Mouse (Mus musculus) CH12.LX (cell line): ENCODE results near the gene Glrx2. TPM values are rescaled to one million over a fixed set of nuclear protein-coding genes. Genes with fewer than 3 reads are reported as not detected.

Source experiments
- DNase-seq: peaks from one replicate; pipeline ENCODE4 v3.0.0-alpha.2; 2013; ENCODE audit errors: extremely low read depth
- H3K27ac ChIP-seq: 2 replicates; pipeline ENCODE4 v1.5.1; 2012; ENCODE audit warnings: low read depth, mild to moderate bottlenecking, control low read depth, moderate library complexity; ENCODE audit not compliant: insufficient read depth
- H3K27me3 ChIP-seq: replicated peaks from 2 replicates; pipeline ENCODE3; 2012; ENCODE audit warnings: inconsistent platforms
- H3K36me3 ChIP-seq, 2 experiments: replicated peaks in 1 of 2; 2 replicates each; pipeline versions ENCODE3 to v1.6.1; 2012; ENCODE audit warnings: inconsistent platforms in 1 of 2, low read length in 1 of 2, mild to moderate bottlenecking in 1 of 2, mixed read lengths in 1 of 2, moderate library complexity in 1 of 2; ENCODE audit not compliant: control insufficient read depth in 1 of 2, insufficient read depth in 1 of 2
- H3K4me1 ChIP-seq, 2 experiments: 2 replicates each; pipeline ENCODE4 v1.6.1; 2012; ENCODE audit warnings: inconsistent platforms in 1 of 2, moderate library complexity in 1 of 2; ENCODE audit not compliant: insufficient read depth in 2 of 2, control insufficient read depth in 1 of 2
- H3K4me2 ChIP-seq: 2 replicates; pipeline ENCODE4 v1.6.1; 2012; ENCODE audit warnings: low read depth, mild to moderate bottlenecking, control low read depth; ENCODE audit not compliant: poor library complexity, insufficient read depth, severe bottlenecking
- H3K4me3 ChIP-seq, 3 experiments: fragments of 150-350 bp in 1 of 3; sonication (generic) in 1 of 3; replicated peaks in 1 of 3; 2 replicates each; pipeline versions ENCODE3 to v1.5.1; 2011 to 2012; ENCODE audit warnings: low read depth in 2 of 3, low read length in 2 of 3, mild to moderate bottlenecking in 2 of 3, moderate library complexity in 2 of 3, control low read depth in 1 of 3, improper control_type of control experiment in 1 of 3, inconsistent platforms in 1 of 3, mixed read lengths in 1 of 3; ENCODE audit not compliant: poor library complexity in 1 of 3
- H3K79me2 ChIP-seq: replicated peaks from 2 replicates; pipeline ENCODE4 v1.6.1; 2012; ENCODE audit warnings: mild to moderate bottlenecking, moderate library complexity; ENCODE audit not compliant: control insufficient read depth, poor library complexity, insufficient read depth, severe bottlenecking; ENCODE audit errors: extremely low read depth
- H3K9ac ChIP-seq: 2 replicates; pipeline ENCODE4 v1.6.1; 2012; ENCODE audit warnings: low read depth, mild to moderate bottlenecking, control low read depth, moderate library complexity; ENCODE audit not compliant: insufficient read depth
- H3K9me3 ChIP-seq: replicated peaks from 2 replicates; pipeline ENCODE3; 2012; ENCODE audit warnings: low read length, inconsistent platforms, mixed read lengths
- BHLHE40 ChIP-seq: IDR thresholded peaks from 2 replicates; pipeline ENCODE4 v1.6.1; 2011; ENCODE audit warnings: mild to moderate bottlenecking, low read depth, low read length, improper control_type of control experiment
- CHD1 ChIP-seq: IDR thresholded peaks from 2 replicates; pipeline ENCODE4 v1.6.1; 2012; ENCODE audit warnings: low read depth, low read length, improper control_type of control experiment, inconsistent platforms
- CHD2 ChIP-seq: IDR thresholded peaks from 2 replicates; pipeline ENCODE4 v1.6.1; 2011; ENCODE audit warnings: low read length, improper control_type of control experiment
- CTCF ChIP-seq, 2 experiments: IDR thresholded peaks in 1 of 2; conservative IDR thresholded peaks in 1 of 2; 2 replicates each; pipeline ENCODE4 v1.5.1; 2011 to 2012; ENCODE audit warnings: low read depth in 2 of 2, low read length in 2 of 2, improper control_type of control experiment in 1 of 2, inconsistent platforms in 1 of 2, mild to moderate bottlenecking in 1 of 2, moderate library complexity in 1 of 2
- EP300 ChIP-seq: IDR thresholded peaks from 2 replicates; pipeline ENCODE4 v1.6.1; 2011; ENCODE audit warnings: low read length, improper control_type of control experiment
- ETS1 ChIP-seq: conservative IDR thresholded peaks from 2 replicates; pipeline ENCODE4 v1.6.1; 2012; ENCODE audit warnings: low read depth, mild to moderate bottlenecking, inconsistent platforms, low read length, improper control_type of control experiment, moderate library complexity
- GABPA ChIP-seq: IDR thresholded peaks from 2 replicates; pipeline ENCODE4 v1.6.1; 2012; ENCODE audit warnings: low read depth, low read length, improper control_type of control experiment, inconsistent platforms; ENCODE audit not compliant: insufficient replicate concordance
- HCFC1 ChIP-seq: IDR thresholded peaks from 2 replicates; pipeline ENCODE4 v1.6.1; 2012; ENCODE audit warnings: low read depth, mild to moderate bottlenecking, inconsistent platforms, low read length, improper control_type of control experiment
- IRF4 ChIP-seq: IDR thresholded peaks from 2 replicates; pipeline ENCODE4 v1.6.1; 2014; ENCODE audit warnings: low read depth, mild to moderate bottlenecking, inconsistent platforms, low read length, improper control_type of control experiment
- JUN ChIP-seq: IDR thresholded peaks from 2 replicates; pipeline ENCODE4 v1.6.1; 2011; ENCODE audit warnings: low read depth, mild to moderate bottlenecking, low read length, improper control_type of control experiment, moderate library complexity; ENCODE audit not compliant: insufficient read depth
- JUND ChIP-seq: conservative IDR thresholded peaks from 2 replicates; pipeline ENCODE4 v1.6.1; 2011; ENCODE audit warnings: low read depth, low read length, improper control_type of control experiment
- KAT2A ChIP-seq: IDR thresholded peaks from 2 replicates; pipeline ENCODE4 v1.6.1; 2012; ENCODE audit warnings: low read length, improper control_type of control experiment, inconsistent platforms; ENCODE audit not compliant: insufficient replicate concordance
- MAFK ChIP-seq: IDR thresholded peaks from 2 replicates; pipeline ENCODE4 v1.6.1; 2011; ENCODE audit warnings: low read length, improper control_type of control experiment; ENCODE audit not compliant: insufficient replicate concordance
- MAX ChIP-seq: IDR thresholded peaks from 2 replicates; pipeline ENCODE4 v1.6.1; 2011; ENCODE audit warnings: low read length, improper control_type of control experiment
- MAZ ChIP-seq: IDR thresholded peaks from 2 replicates; pipeline ENCODE4 v1.6.1; 2012; ENCODE audit warnings: low read depth, mild to moderate bottlenecking, inconsistent platforms, low read length, improper control_type of control experiment, moderate library complexity
- MEF2A ChIP-seq: IDR thresholded peaks from 2 replicates; pipeline ENCODE4 v1.6.1; 2014; ENCODE audit warnings: low read depth, mild to moderate bottlenecking, inconsistent platforms, low read length, improper control_type of control experiment, borderline replicate concordance
- MXI1 ChIP-seq: IDR thresholded peaks from 2 replicates; pipeline ENCODE4 v1.6.1; 2011; ENCODE audit warnings: mild to moderate bottlenecking, low read depth, low read length, improper control_type of control experiment
- MYC ChIP-seq: IDR thresholded peaks from 2 replicates; pipeline ENCODE4 v1.6.1; 2011; ENCODE audit warnings: low read depth, mild to moderate bottlenecking, improper control_type of control experiment, low read length
- NELFE ChIP-seq: IDR thresholded peaks from 2 replicates; pipeline ENCODE4 v1.6.1; 2011; ENCODE audit warnings: low read depth, low read length, improper control_type of control experiment
- NRF1 ChIP-seq: IDR thresholded peaks from 2 replicates; pipeline ENCODE4 v1.6.1; 2014; ENCODE audit warnings: low read depth, mild to moderate bottlenecking, inconsistent platforms, low read length, improper control_type of control experiment, moderate library complexity
- PAX5 ChIP-seq: IDR thresholded peaks from 2 replicates; pipeline ENCODE4 v1.6.1; 2012; ENCODE audit warnings: low read length, inconsistent platforms, mixed read lengths
- POLR2A ChIP-seq: IDR thresholded peaks from 2 replicates; pipeline ENCODE4 v1.6.1; 2011; ENCODE audit warnings: low read depth, mild to moderate bottlenecking, improper control_type of control experiment, low read length
- RCOR1 ChIP-seq: conservative IDR thresholded peaks from 2 replicates; pipeline ENCODE4 v1.6.1; 2012; ENCODE audit warnings: low read depth, mild to moderate bottlenecking, inconsistent platforms, low read length, improper control_type of control experiment
- SIN3A ChIP-seq: IDR thresholded peaks from 2 replicates; pipeline ENCODE4 v1.6.1; 2012; ENCODE audit warnings: low read length, improper control_type of control experiment, inconsistent platforms
- SMC3 ChIP-seq: IDR thresholded peaks from 2 replicates; pipeline ENCODE4 v1.6.1; 2011; ENCODE audit warnings: low read depth, low read length, improper control_type of control experiment
- TBP ChIP-seq: conservative IDR thresholded peaks from 2 replicates; pipeline ENCODE4 v1.6.1; 2011; ENCODE audit warnings: low read depth, low read length, improper control_type of control experiment
- TCF12 ChIP-seq: IDR thresholded peaks from 2 replicates; pipeline ENCODE4 v1.6.1; 2014; ENCODE audit warnings: low read depth, mild to moderate bottlenecking, inconsistent platforms, low read length, improper control_type of control experiment
- UBTF ChIP-seq: IDR thresholded peaks from 2 replicates; pipeline ENCODE4 v1.6.1; 2012; ENCODE audit warnings: low read depth, mild to moderate bottlenecking, inconsistent platforms, low read length, improper control_type of control experiment, moderate library complexity
- USF1 ChIP-seq: IDR thresholded peaks from 2 replicates; pipeline ENCODE4 v1.6.1; 2014; ENCODE audit warnings: low read depth, mild to moderate bottlenecking, inconsistent platforms, low read length, improper control_type of control experiment
- USF2 ChIP-seq: conservative IDR thresholded peaks from 2 replicates; pipeline ENCODE4 v1.6.1; 2011; ENCODE audit warnings: low read depth, low read length, improper control_type of control experiment
- ZC3H11A ChIP-seq: IDR thresholded peaks from 2 replicates; pipeline ENCODE4 v1.6.1; 2012; ENCODE audit warnings: low read depth, mild to moderate bottlenecking, inconsistent platforms, low read length, improper control_type of control experiment
- ZKSCAN1 ChIP-seq: IDR thresholded peaks from 2 replicates; pipeline ENCODE4 v1.6.1; 2012; ENCODE audit warnings: low read depth, inconsistent platforms, low read length, improper control_type of control experiment, borderline replicate concordance
- ZMIZ1 ChIP-seq: IDR thresholded peaks from 2 replicates; pipeline ENCODE4 v1.6.1; 2012; ENCODE audit warnings: low read depth, mild to moderate bottlenecking, inconsistent platforms, low read length, improper control_type of control experiment
- ZNF384 ChIP-seq: IDR thresholded peaks from 2 replicates; pipeline ENCODE4 v1.6.1; 2012; ENCODE audit warnings: low read depth, low read length, improper control_type of control experiment, inconsistent platforms
- dilution Hi-C: fragments of 300-500 bp; cut with MboI; formaldehyde crosslinking; loops from 2 replicates; pipeline ENCODE4 v1.14.3; 2020; ENCODE audit warnings: low sequenced_read_pairs; ENCODE audit not compliant: extremely low pct_unique_long_range_greater_than_20kb, extremely low pct_ligation_motif_present
- in situ Hi-C: fragments of 300-500 bp; cut with MboI; formaldehyde crosslinking; loops from 3 replicates; pipeline ENCODE4 v1.14.3; 2019; ENCODE audit warnings: low sequenced_read_pairs, low pct_ligation_motif_present, low pct_unique_long_range_greater_than_20kb, mixed read lengths
- polyA plus RNA-seq: library from polyadenylated mRNA; unstranded; fragments of >175 nt; gene quantifications from 2 replicates; pipeline ENCODE4 v1.2.1, GENCODE M21; 2012; ENCODE audit warnings: low read depth; ENCODE audit not compliant: insufficient read length
- total RNA-seq, 2 experiments: library from RNA; depleted of rRNA; stranded (reverse); fragments of 300-350 nt in 1 of 2; fragments of >200 nt in 1 of 2; gene quantifications; 2 replicates each; pipeline ENCODE4 v1.2.3; 2012 to 2014

The Glrx2 gene
- total and polyA plus RNA-seq, 3 experiments, result 28.0 to 51.4 (median 32.9) TPM

DNA sequence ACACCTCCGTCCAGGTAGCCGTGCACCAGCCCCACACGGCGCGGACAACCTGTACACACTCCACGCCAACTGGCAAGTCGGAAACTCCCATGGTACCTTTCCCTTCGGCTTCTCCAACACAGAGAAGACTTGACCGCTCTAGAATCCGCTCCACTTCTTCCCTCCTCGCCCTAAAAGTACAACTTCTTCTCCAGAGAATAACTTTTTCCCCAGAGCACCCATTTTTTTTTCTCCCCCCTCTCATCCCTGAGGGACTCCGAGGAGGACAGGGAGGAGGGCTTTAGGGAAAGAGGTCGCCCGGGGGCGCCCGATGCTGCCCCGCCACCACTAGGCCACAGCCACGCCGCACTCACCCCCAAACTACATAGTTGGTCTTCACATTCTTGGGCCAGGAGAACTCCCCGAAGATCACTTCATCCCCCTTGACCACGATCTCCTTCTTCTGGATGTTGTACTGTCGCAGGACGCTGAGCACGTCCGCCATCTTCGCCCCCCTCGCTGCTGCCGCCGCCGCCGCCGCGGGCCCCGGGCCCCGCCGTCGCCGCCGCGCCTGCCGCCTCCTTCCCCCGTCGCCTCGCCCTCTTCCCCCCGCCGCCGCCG lies 13.9 kb upstream of the Glrx2 start:
- no peak for TF ChIP-seq ZMIZ1
- 0 out of 2 replicates have a peak, but pooled peaks have one; percentile 16 for TF ChIP-seq MXI1
- no peak for TF ChIP-seq SMC3
- no peak for TF ChIP-seq MYC
- no peak for TF ChIP-seq CHD2
- no peak for TF ChIP-seq EP300
- TF ChIP-seq TCF12, result no peak
- TF ChIP-seq MAFK, result no peak
- TF ChIP-seq ZKSCAN1, result no peak
- TF ChIP-seq MEF2A, result no peak
- TF ChIP-seq CHD1, result no peak
- no peak for TF ChIP-seq GABPA
- TF ChIP-seq KAT2A, result no peak
- no peak for TF ChIP-seq USF1
- TF ChIP-seq UBTF, result 0 out of 2 replicates have a peak, but pooled peaks have one; percentile 65
- TF ChIP-seq BHLHE40, result no peak
- TF ChIP-seq HCFC1, result no peak; the same call in 1 of the 2 replicates
- TF ChIP-seq ZC3H11A, result no peak
- TF ChIP-seq POLR2A, result no peak; the same call in 1 of the 2 replicates
- no peak for TF ChIP-seq NELFE
- no peak for TF ChIP-seq RCOR1
- no peak for TF ChIP-seq MAZ
- TF ChIP-seq NRF1, result no peak
- no peak for TF ChIP-seq JUND
- TF ChIP-seq MAX, result no peak
- peak; percentile 57; the same call in 1 of the 2 replicates for TF ChIP-seq ZNF384
- TF ChIP-seq JUN, result no peak
- no peak for TF ChIP-seq ETS1
- peak; percentile 24; the same call in 1 of the 2 replicates for TF ChIP-seq SIN3A
- peak in 1 of 2 experiments; percentile 15; a peak in 1 of 4 replicates for TF ChIP-seq CTCF (conservative IDR thresholded peaks at IDR 0.05 in 1 of 2, IDR thresholded peaks at IDR 0.05 in 1 of 2; ENCODE audit: low read depth in 2 of 2, low read length in 2 of 2)
- TF ChIP-seq PAX5, result no peak
- TF ChIP-seq USF2, result no peak
- no peak for TF ChIP-seq TBP
- TF ChIP-seq IRF4, result no peak
- TF ChIP-seq, all 38 proteins: peak for 5

More for the DNA sequence above, 13.9 kb upstream of the Glrx2 start:
- in situ Hi-C loops (no loop called here), dilution Hi-C loops (no loop called here)
- peak; percentile 26 for DNase-seq
- H3K36me3 ChIP-seq, result peaks cover 5 to 18% of the 10 kb centered on the region in 2 experiments
- peak overlapping the region; percentile 86; the same call in 1 of the 2 replicates for H3K4me2 ChIP-seq
- H3K4me1 ChIP-seq, result peaks cover 0 to 12% of the 10 kb centered on the region in 2 experiments; a peak in 1 of 4 replicates
- peaks cover 45% of the 10 kb centered on the region for H3K79me2 ChIP-seq
- H3K27ac ChIP-seq, result peak overlapping the region; percentile 85
- H3K9me3 ChIP-seq, result no peaks in the 10 kb centered on the region
- peak overlapping the region; percentile 90 to 97 (median 92) for H3K4me3 ChIP-seq
- H3K9ac ChIP-seq, result peak overlapping the region; percentile 96
- peaks cover 11% of the 10 kb centered on the region for H3K27me3 ChIP-seq
